Mouse (Mus musculus): ENCODE measurements around the gene Ube2d1.

Ube2d1 gene

GRCm38 (mm10) chr10:71285126-71285580 is at the start of gene Ube2d1:
Ube2d1 (minus strand) TSS chr10:71285262.
- peak; percentile 17 for DNase-seq (ENCODE audit: low spot score)

- no peak for DNase-seq (ENCODE audit: low spot score)
These were observed 47.8 kb upstream of the Ube2d1 start for GRCm38 (mm10) chr10:71332859-71333258.

- no peak for DNase-seq (ENCODE audit: low spot score)
These were observed 47.3 kb upstream of the Ube2d1 start for GRCm38 (mm10) chr10:71332376-71332775.

GRCm38 (mm10) chr10:71331908-71332307 is 46.8 kb upstream of the Ube2d1 start:
- DNase-seq (ENCODE audit: low spot score), result no peak

- no peak for DNase-seq (ENCODE audit: low spot score)
These were observed 45.0 kb upstream of the Ube2d1 start for GRCm38 (mm10) chr10:71330070-71330469.

GRCm38 (mm10) chr10:71329295-71329694 is 44.2 kb upstream of the Ube2d1 start:
- no peak for DNase-seq (ENCODE audit: low spot score)

GRCm38 (mm10) chr10:71328870-71329269 is 43.8 kb upstream of the Ube2d1 start:
- no peak for DNase-seq (ENCODE audit: low spot score)

GRCm38 (mm10) chr10:71328382-71328781 is 43.3 kb upstream of the Ube2d1 start:
- DNase-seq (ENCODE audit: low spot score), result no peak

- DNase-seq (ENCODE audit: low spot score), result no peak
These were observed 42.3 kb upstream of the Ube2d1 start for GRCm38 (mm10) chr10:71327386-71327785.

- peak; percentile 68 for DNase-seq (ENCODE audit: low spot score)
These were observed 41.7 kb upstream of the Ube2d1 start for GRCm38 (mm10) chr10:71326789-71327188.

GRCm38 (mm10) chr10:71326123-71326522 is 41.1 kb upstream of the Ube2d1 start:
- no peak for DNase-seq (ENCODE audit: low spot score)

GRCm38 (mm10) chr10:71323669-71324068 is 38.6 kb upstream of the Ube2d1 start:
- DNase-seq (ENCODE audit: low spot score), result no peak

- DNase-seq (ENCODE audit: low spot score), result no peak
These were observed 31.4 kb upstream of the Ube2d1 start for GRCm38 (mm10) chr10:71316497-71316896.

- no peak for DNase-seq (ENCODE audit: low spot score)
These were observed 31.0 kb upstream of the Ube2d1 start for GRCm38 (mm10) chr10:71316056-71316455.

GRCm38 (mm10) chr10:71314596-71314995 is 29.5 kb upstream of the Ube2d1 start:
- no peak for DNase-seq (ENCODE audit: low spot score)

- no peak for DNase-seq (ENCODE audit: low spot score)
These were observed 25.2 kb upstream of the Ube2d1 start for GRCm38 (mm10) chr10:71310288-71310687.

- DNase-seq (ENCODE audit: low spot score), result peak; percentile 21
These were observed 23.1 kb upstream of the Ube2d1 start for GRCm38 (mm10) chr10:71308199-71308598.

GRCm38 (mm10) chr10:71306759-71307158 is 21.7 kb upstream of the Ube2d1 start:
- DNase-seq (ENCODE audit: low spot score), result no peak

- DNase-seq (ENCODE audit: low spot score), result peak; percentile 38
These were observed 21.1 kb upstream of the Ube2d1 start for GRCm38 (mm10) chr10:71306190-71306589.

- DNase-seq (ENCODE audit: low spot score), result no peak
These were observed 17.4 kb upstream of the Ube2d1 start for GRCm38 (mm10) chr10:71302490-71302889.

GRCm38 (mm10) chr10:71300161-71300560 is 15.1 kb upstream of the Ube2d1 start:
- DNase-seq (ENCODE audit: low spot score), result no peak

GRCm38 (mm10) chr10:71293245-71293644 is 8.2 kb upstream of the Ube2d1 start:
- DNase-seq (ENCODE audit: low spot score), result no peak

GRCm38 (mm10) chr10:71292254-71292653 is 7.2 kb upstream of the Ube2d1 start:
- DNase-seq (ENCODE audit: low spot score), result no peak

GRCm38 (mm10) chr10:71291801-71292200 is 6.7 kb upstream of the Ube2d1 start:
- no peak for DNase-seq (ENCODE audit: low spot score)

- no peak for DNase-seq (ENCODE audit: low spot score)
These were observed 6.2 kb upstream of the Ube2d1 start for GRCm38 (mm10) chr10:71291179-71291661.

All from c-Kit-positive CD71-positive TER-119-positive erythroid progenitor cells, embryonic 14.5 days (primary cell).